Mouse (Mus musculus): ENCODE data around the gene Sec24c.
A peak's percentile ranks its signal among the peaks of the same experiment; 100 is the strongest.

GRCm38 (mm10) chr14:20724043-20724442, 49.9 kb downstream of the Sec24c start:
- no peak for TF ChIP-seq POLR2A (IDR thresholded peaks at IDR 0.05; ENCODE audit: low read depth, low read length)
- TF ChIP-seq CTCF (IDR thresholded peaks at IDR 0.05; ENCODE audit: borderline replicate concordance, insufficient read depth, low read length), result peak; percentile 45; the same call in 1 of the 2 replicates
